Mouse (Mus musculus) small intestine, adult 2 months (tissue): ENCODE results near the gene Zbtb24.

Source experiments
- CTCF ChIP-seq: fragments of 200-500 bp; IDR thresholded peaks from 2 replicates; pipeline ENCODE4 v1.5.1; 2012; ENCODE audit warnings: low read depth, mild to moderate bottlenecking, control low read depth, inconsistent platforms, low read length, moderate library complexity, mixed read lengths; ENCODE audit not compliant: insufficient replicate concordance, insufficient read length; ENCODE audit errors: extremely low read depth
- POLR2A ChIP-seq: fragments of 200-500 bp; IDR thresholded peaks from 2 replicates; pipeline ENCODE4 v1.6.1; 2012; ENCODE audit warnings: low read depth, mild to moderate bottlenecking, control low read depth, inconsistent platforms, low read length, moderate library complexity

DNA sequence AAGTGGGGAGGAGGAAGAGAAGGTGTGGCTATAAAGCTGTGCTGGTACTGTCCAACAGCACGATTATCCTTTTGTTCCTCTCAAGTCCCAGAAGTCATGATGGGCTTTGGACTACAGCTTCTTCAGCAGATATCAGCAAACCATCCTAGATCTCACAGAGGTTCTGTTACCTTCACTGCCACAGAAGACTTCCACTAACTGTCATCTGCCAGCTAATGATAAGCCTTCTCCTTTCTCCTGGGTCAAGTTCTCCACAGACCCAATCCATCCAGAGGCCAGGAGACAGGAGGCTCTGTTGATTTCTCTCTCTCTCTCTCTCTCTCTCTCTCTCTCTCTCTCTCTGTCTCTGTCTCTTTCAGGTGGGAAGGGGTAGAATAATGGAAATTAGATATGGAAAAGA is 2.0 kb upstream of the Zbtb24 start:
- TF ChIP-seq CTCF, result no peak
- no peak for TF ChIP-seq POLR2A
